Mouse (Mus musculus): ENCODE results near the gene Mxra7. TPM values are rescaled to one million over a fixed set of nuclear protein-coding genes. Genes with fewer than 3 reads are reported as not detected.

Gene Mxra7
- polyA plus RNA-seq, 2 experiments from 2014 or later = not detected

- no peak for ATAC-seq
These were observed 11.1 kb downstream of the Mxra7 start for GRCm38 (mm10) chr11:116816769-116817168.

- ATAC-seq = no peak
These were observed 12.9 kb downstream of the Mxra7 start for GRCm38 (mm10) chr11:116814884-116815415.

GRCm38 (mm10) chr11:116814076-116814883 is 13.6 kb downstream of the Mxra7 start:
- ATAC-seq = no peak

- no peak for ATAC-seq
These were observed 14.2 kb downstream of the Mxra7 start for GRCm38 (mm10) chr11:116813610-116814009.

- no peak for ATAC-seq
These were observed 14.9 kb downstream of the Mxra7 start for GRCm38 (mm10) chr11:116812793-116813529.

- ATAC-seq = peak; percentile 86
These were observed 16.6 kb downstream of the Mxra7 start for GRCm38 (mm10) chr11:116810983-116811901.

GRCm38 (mm10) chr11:116810528-116810927 is 17.3 kb downstream of the Mxra7 start:
- no peak for ATAC-seq

- ATAC-seq = peak; percentile 49
These were observed 18.3 kb downstream of the Mxra7 start for GRCm38 (mm10) chr11:116809520-116809919.

GRCm38 (mm10) chr11:116808811-116809395 is 18.9 kb downstream of the Mxra7 start:
- no peak for ATAC-seq

- ATAC-seq = no peak
These were observed 19.8 kb downstream of the Mxra7 start for GRCm38 (mm10) chr11:116807938-116808606.

- no peak for ATAC-seq
These were observed 20.3 kb downstream of the Mxra7 start for GRCm38 (mm10) chr11:116807526-116807925.

GRCm38 (mm10) chr11:116807116-116807515 is 20.7 kb downstream of the Mxra7 start:
- no peak for ATAC-seq

- ATAC-seq = no peak
These were observed 21.4 kb downstream of the Mxra7 start for GRCm38 (mm10) chr11:116806136-116807071.

- no peak for ATAC-seq
These were observed 25.1 kb downstream of the Mxra7 start for GRCm38 (mm10) chr11:116802709-116803108.

- no peak for ATAC-seq
These were observed 26.7 kb downstream of the Mxra7 start for GRCm38 (mm10) chr11:116801106-116801505.

GRCm38 (mm10) chr11:116799364-116799763 is 28.5 kb downstream of the Mxra7 start:
- ATAC-seq = no peak

- peak; percentile 47 for ATAC-seq
These were observed 43.6 kb downstream of the Mxra7 start for GRCm38 (mm10) chr11:116784221-116784620.

GRCm38 (mm10) chr11:116782737-116783145 is 45.1 kb downstream of the Mxra7 start:
- peak; percentile 81 for ATAC-seq

- no peak for ATAC-seq
These were observed 52.4 kb downstream of the Mxra7 start, which contains the start of gene St6galnac1 for GRCm38 (mm10) chr11:116775407-116775806. TSS of gene St6galnac1 (minus strand) at chr11:116775507.

- ATAC-seq = peak; percentile 62
These were observed 54.6 kb downstream of the Mxra7 start for GRCm38 (mm10) chr11:116773205-116773604.

Data from activated CD4-positive, CD25-positive, alpha-beta regulatory T cell, adult 4 months (primary cell).